Mouse (Mus musculus) limb, embryonic 15.5 days (tissue): Measurements from ENCODE around the gene Sytl2. TPM values are rescaled to one million over a fixed set of nuclear protein-coding genes. Genes with fewer than 3 reads are reported as not detected.
A peak's percentile ranks its signal among the peaks of the same experiment; 100 is the strongest.

Experiments
- ATAC-seq: fragments of 200-750 bp; cut with Nextera tagmentation; 2 replicates; pipeline ENCODE4 v1.8.0; 2017; ENCODE audit warnings: low read depth, moderate TSS enrichment; ENCODE audit not compliant: insufficient number of reproducible peaks, low FRiP score, low TSS enrichment
- H3K27ac ChIP-seq: fragments of 300-500 bp; sonication (generic); 2 replicates; pipeline ENCODE4 v1.5.1; 2015; ENCODE audit warnings: moderate library complexity, mild to moderate bottlenecking, inconsistent platforms
- H3K27me3 ChIP-seq: fragments of 300-500 bp; sonication (generic); 2 replicates; pipeline ENCODE4 v1.6.1; 2015; ENCODE audit warnings: inconsistent platforms
- H3K36me3 ChIP-seq: fragments of 300-500 bp; sonication (generic); 2 replicates; pipeline ENCODE4 v1.6.1; 2015; ENCODE audit warnings: inconsistent platforms
- H3K4me1 ChIP-seq: fragments of 300-500 bp; sonication (generic); 2 replicates; pipeline ENCODE4 v1.6.1; 2015; ENCODE audit warnings: inconsistent platforms
- H3K4me2 ChIP-seq: fragments of 300-500 bp; sonication (generic); 2 replicates; pipeline ENCODE4 v1.6.1; 2015; ENCODE audit warnings: mild to moderate bottlenecking, inconsistent platforms
- H3K4me3 ChIP-seq: fragments of 300-500 bp; sonication (generic); 2 replicates; pipeline ENCODE4 v1.5.1; 2015; ENCODE audit warnings: mild to moderate bottlenecking, inconsistent platforms
- H3K9ac ChIP-seq: fragments of 300-500 bp; sonication (generic); 2 replicates; pipeline ENCODE4 v1.6.1; 2015; ENCODE audit warnings: inconsistent platforms
- H3K9me3 ChIP-seq: fragments of 300-500 bp; sonication (generic); 2 replicates; pipeline ENCODE4 v1.6.1; 2016; ENCODE audit warnings: inconsistent platforms
- WGBS: fragments of 180-500 bp; shearing (Covaris S2); methylation state at CpG from one replicate; pipeline ENCODE4 v1.1.7; 2015; 5-methylcytosine and 5-hydroxymethylcytosine counted together
- polyA plus RNA-seq: library from polyadenylated mRNA; unstranded; fragments of >200 nt; fragmentation: Nextera tagmentation; extraction: Ambion mirVana; gene quantifications from 2 replicates; pipeline ENCODE4 v1.2.1, GENCODE M21; 2015

Sytl2 gene
- polyA plus RNA-seq, 1 experiment from 2014 or later = 15.0 TPM

- Histone ChIP-seq H3K36me3 (no peaks in the 10 kb centered on the region), H3K27ac (no peak overlapping the region), H3K9ac (no peak overlapping the region), H3K4me3 (no peak overlapping the region), H3K4me1 (0 out of 2 replicates have a peak, but pooled peaks cover 2% of the 10 kb centered on the region), H3K9me3 (no peaks in the 10 kb centered on the region), H3K4me2 (no peak overlapping the region), H3K27me3 (no peaks in the 10 kb centered on the region)
- 63% methylated on average over 11 of the region's 11 CpGs for WGBS
- no peak; the same call in 1 of the 2 replicates for ATAC-seq
Measured at GRCm38 (mm10) chr7:90280274-90280875, 21.7 kb upstream of the Sytl2 start.

GRCm38 (mm10) chr7:90280878-90281277 lies 21.2 kb upstream of the Sytl2 start:
- H3K4me2 ChIP-seq = no peak overlapping the region
- no peak overlapping the region for H3K27ac ChIP-seq

GRCm38 (mm10) chr7:90281759-90282546 lies 20.1 kb upstream of the Sytl2 start:
- Histone ChIP-seq H3K4me1 (0 out of 2 replicates have a peak, but pooled peaks cover 2% of the 10 kb centered on the region), H3K9ac (no peak overlapping the region), H3K4me3 (no peak overlapping the region), H3K9me3 (no peaks in the 10 kb centered on the region), H3K36me3 (no peaks in the 10 kb centered on the region), H3K4me2 (no peak overlapping the region), H3K27ac (no peak overlapping the region), H3K27me3 (no peaks in the 10 kb centered on the region)
- 53% methylated on average over 11 of the region's 11 CpGs for WGBS
- ATAC-seq = peak; percentile 55; the same call in 1 of the 2 replicates

More at GRCm38 (mm10) chr7:90280878-90281277, 21.2 kb upstream of the Sytl2 start:
- Histone ChIP-seq H3K9ac (no peak overlapping the region), H3K4me1 (0 out of 2 replicates have a peak, but pooled peaks cover 2% of the 10 kb centered on the region), H3K4me3 (no peak overlapping the region), H3K36me3 (no peaks in the 10 kb centered on the region), H3K27me3 (no peaks in the 10 kb centered on the region), H3K9me3 (no peaks in the 10 kb centered on the region)
- 26% methylated on average over 8 of the region's 8 CpGs for WGBS
- no peak for ATAC-seq

GRCm38 (mm10) chr7:90282786-90283185 lies 19.3 kb upstream of the Sytl2 start:
- H3K27ac ChIP-seq = no peak overlapping the region
- H3K4me1 ChIP-seq = 0 out of 2 replicates have a peak, but pooled peaks cover 2% of the 10 kb centered on the region
- no peaks in the 10 kb centered on the region for H3K9me3 ChIP-seq
- no peak overlapping the region for H3K4me2 ChIP-seq
- H3K36me3 ChIP-seq = no peaks in the 10 kb centered on the region
- ATAC-seq = no peak
- H3K9ac ChIP-seq = no peak overlapping the region
- no peak overlapping the region for H3K4me3 ChIP-seq
- H3K27me3 ChIP-seq = no peaks in the 10 kb centered on the region
- 55% methylated on average over 1 of the region's 1 CpGs for WGBS

GRCm38 (mm10) chr7:90284793-90285192 lies 17.3 kb upstream of the Sytl2 start:
- no peak for ATAC-seq
- Histone ChIP-seq H3K9me3 (no peaks in the 10 kb centered on the region), H3K4me2 (no peak overlapping the region), H3K27me3 (no peaks in the 10 kb centered on the region), H3K4me3 (no peak overlapping the region), H3K9ac (no peak overlapping the region), H3K27ac (no peak overlapping the region), H3K4me1 (0 out of 2 replicates have a peak, but pooled peaks cover 2% of the 10 kb centered on the region), H3K36me3 (no peaks in the 10 kb centered on the region)
- WGBS = 72% methylated on average over 7 of the region's 7 CpGs

- no peaks in the 10 kb centered on the region for H3K27me3 ChIP-seq
- WGBS = 82% methylated on average over 6 of the region's 6 CpGs
- no peak for ATAC-seq
- no peaks in the 10 kb centered on the region for H3K9me3 ChIP-seq
- no peaks in the 10 kb centered on the region for H3K4me1 ChIP-seq
- no peak overlapping the region for H3K4me2 ChIP-seq
- H3K9ac ChIP-seq = no peak overlapping the region
- no peaks in the 10 kb centered on the region for H3K36me3 ChIP-seq
- H3K4me3 ChIP-seq = no peak overlapping the region
- H3K27ac ChIP-seq = no peak overlapping the region
Measured at GRCm38 (mm10) chr7:90291885-90292284, 10.2 kb upstream of the Sytl2 start.

- 2% methylated on average over 27 of the region's 27 CpGs for whole genome bisulfite sequencing
- H3K4me3 ChIP-seq = peak overlapping the region; percentile 58
- ATAC-seq = peak; percentile 55; the same call in 1 of the 2 replicates
- no peaks in the 10 kb centered on the region for H3K9me3 ChIP-seq
- H3K27ac ChIP-seq = peak overlapping the region; percentile 67
- H3K4me1 ChIP-seq = peaks cover 8% of the 10 kb centered on the region; the same call in 1 of the 2 replicates
- H3K4me2 ChIP-seq = peak overlapping the region; percentile 91
- no peaks in the 10 kb centered on the region for H3K36me3 ChIP-seq
- H3K27me3 ChIP-seq = peaks cover 10% of the 10 kb centered on the region; the same call in 1 of the 2 replicates
- H3K9ac ChIP-seq = 0 out of 2 replicates have a peak overlapping the region, but pooled peaks have one; percentile 51
Measured at GRCm38 (mm10) chr7:90302647-90303552, 848 bp downstream of the Sytl2 start.

GRCm38 (mm10) chr7:90306079-90306478 lies 4.0 kb downstream of the Sytl2 start:
- 37% methylated on average over 3 of the region's 3 CpGs for WGBS
- Histone ChIP-seq H3K27ac (no peak overlapping the region), H3K36me3 (no peaks in the 10 kb centered on the region), H3K4me1 (peaks cover 8% of the 10 kb centered on the region; the same call in 1 of the 2 replicates), H3K4me2 (no peak overlapping the region), H3K9ac (no peak overlapping the region), H3K27me3 (peaks cover 10% of the 10 kb centered on the region; the same call in 1 of the 2 replicates), H3K4me3 (no peak overlapping the region), H3K9me3 (no peaks in the 10 kb centered on the region)
- no peak for ATAC-seq

DNA sequence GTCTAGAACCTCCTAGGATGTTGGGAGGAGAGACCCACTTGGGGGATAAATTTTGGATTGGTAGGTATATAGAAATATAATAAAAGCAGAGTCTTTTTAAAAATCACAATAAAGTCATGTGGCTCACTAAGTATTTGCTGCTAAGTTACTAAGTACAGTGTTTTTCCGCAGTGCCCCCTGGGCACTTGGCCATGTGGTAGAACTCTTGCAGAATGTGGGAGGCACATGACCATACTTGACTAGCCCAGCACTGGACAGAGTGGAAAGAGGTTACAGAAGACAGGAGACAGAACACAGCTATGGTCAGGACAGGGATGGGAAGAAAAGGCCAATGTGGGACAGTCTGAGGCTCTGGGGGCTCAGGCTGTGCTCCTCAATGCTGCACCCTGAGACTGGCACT lies 4.9 kb downstream of the Sytl2 start:
- H3K27ac ChIP-seq = no peak overlapping the region
- H3K4me2 ChIP-seq = no peak overlapping the region
- peaks cover 10% of the 10 kb centered on the region; the same call in 1 of the 2 replicates for H3K27me3 ChIP-seq
- no peaks in the 10 kb centered on the region for H3K9me3 ChIP-seq
- H3K36me3 ChIP-seq = no peaks in the 10 kb centered on the region
- ATAC-seq = no peak
- H3K4me1 ChIP-seq = peaks cover 8% of the 10 kb centered on the region; the same call in 1 of the 2 replicates
- 79% methylated on average over 1 of the region's 1 CpGs for WGBS
- H3K4me3 ChIP-seq = no peak overlapping the region
- H3K9ac ChIP-seq = no peak overlapping the region

DNA sequence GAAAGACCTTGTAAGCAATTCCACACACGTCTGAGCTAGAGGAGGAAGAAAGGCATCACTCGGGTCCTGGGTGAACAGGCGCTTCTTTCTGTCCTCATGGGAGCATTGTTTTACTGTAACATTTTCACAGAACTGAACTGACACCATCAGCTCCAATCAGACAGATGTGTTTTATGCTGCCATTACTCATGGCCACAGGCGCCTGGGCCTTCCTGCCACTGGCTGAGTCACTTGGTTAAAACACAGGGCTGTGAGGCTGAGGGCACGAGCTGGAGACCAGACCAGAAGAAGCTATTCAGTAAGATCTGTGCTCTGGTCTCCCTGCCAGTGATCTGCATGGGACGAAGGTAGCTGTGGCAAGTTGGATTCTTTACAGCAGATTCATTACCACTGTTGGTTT lies 6.0 kb downstream of the Sytl2 start:
- ATAC-seq = no peak
- 0 out of 2 replicates have a peak, but pooled peaks cover 7% of the 10 kb centered on the region for H3K27me3 ChIP-seq
- H3K9ac ChIP-seq = no peak overlapping the region
- no peak overlapping the region for H3K4me3 ChIP-seq
- 70% methylated on average over 6 of the region's 6 CpGs for WGBS
- H3K36me3 ChIP-seq = no peaks in the 10 kb centered on the region
- H3K27ac ChIP-seq = no peak overlapping the region
- no peaks in the 10 kb centered on the region for H3K9me3 ChIP-seq
- peaks cover 3% of the 10 kb centered on the region; the same call in 1 of the 2 replicates for H3K4me1 ChIP-seq
- no peak overlapping the region for H3K4me2 ChIP-seq

- Histone ChIP-seq H3K4me1 (no peaks in the 10 kb centered on the region), H3K27ac (no peak overlapping the region), H3K27me3 (no peaks in the 10 kb centered on the region), H3K36me3 (no peaks in the 10 kb centered on the region), H3K4me3 (no peak overlapping the region), H3K4me2 (no peak overlapping the region), H3K9me3 (no peaks in the 10 kb centered on the region), H3K9ac (no peak overlapping the region)
- ATAC-seq = no peak
- 49% methylated on average over 7 of the region's 7 CpGs for WGBS
Measured at GRCm38 (mm10) chr7:90312151-90312883, 10.3 kb downstream of the Sytl2 start.
